Mouse (Mus musculus) midbrain, embryonic 13.5 days (tissue): ENCODE measurements around the gene Borcs7. TPM values are rescaled to one million over a fixed set of nuclear protein-coding genes. Genes with fewer than 3 reads are reported as not detected.

Source experiments
- ATAC-seq: fragments of 200-750 bp; cut with Nextera tagmentation; 2 replicates; pipeline ENCODE4 v1.8.0; 2017; ENCODE audit warnings: mild to moderate bottlenecking, moderate TSS enrichment, moderate library complexity
- H3K27ac ChIP-seq: fragments of 300-500 bp; sonication (generic); 2 replicates; pipeline ENCODE4 v1.5.1; 2015; ENCODE audit warnings: inconsistent platforms, mild to moderate bottlenecking, moderate library complexity
- H3K27me3 ChIP-seq: fragments of 300-500 bp; sonication (generic); 2 replicates; pipeline ENCODE4 v1.6.1; 2015; ENCODE audit warnings: mild to moderate bottlenecking, inconsistent platforms
- H3K36me3 ChIP-seq: fragments of 300-500 bp; sonication (generic); 2 replicates; pipeline ENCODE4 v1.6.1; 2015; ENCODE audit warnings: mild to moderate bottlenecking, inconsistent platforms
- H3K4me1 ChIP-seq: fragments of 300-500 bp; sonication (generic); replicated peaks from 2 replicates; pipeline ENCODE4 v1.6.1; 2015; ENCODE audit warnings: inconsistent platforms
- H3K4me2 ChIP-seq: fragments of 300-500 bp; sonication (generic); replicated peaks from 2 replicates; pipeline ENCODE4 v1.6.1; 2015; ENCODE audit warnings: moderate library complexity, mild to moderate bottlenecking, inconsistent platforms
- H3K4me3 ChIP-seq: fragments of 300-500 bp; sonication (generic); replicated peaks from 2 replicates; pipeline ENCODE4 v1.5.1; 2015; ENCODE audit warnings: mild to moderate bottlenecking, inconsistent platforms
- H3K9ac ChIP-seq: fragments of 300-500 bp; sonication (generic); replicated peaks from 2 replicates; pipeline ENCODE4 v1.6.1; 2015; ENCODE audit warnings: mild to moderate bottlenecking, inconsistent platforms
- H3K9me3 ChIP-seq: fragments of 300-500 bp; sonication (generic); 2 replicates; pipeline ENCODE4 v1.6.1; 2016; ENCODE audit warnings: mild to moderate bottlenecking, inconsistent platforms
- WGBS: fragments of 180-500 bp; shearing (Covaris S2); methylation state at CpG from one replicate; pipeline ENCODE4 v1.1.7; 2015; 5-methylcytosine and 5-hydroxymethylcytosine counted together
- polyA plus RNA-seq: library from polyadenylated mRNA; unstranded; fragments of >200 nt; fragmentation: Nextera tagmentation; extraction: Ambion mirVana; gene quantifications from 2 replicates; pipeline ENCODE4 v1.2.1, GENCODE M21; 2015

Gene Borcs7
- polyA plus RNA-seq, 1 experiment from 2014 or later, result 20.1 TPM

DNA sequence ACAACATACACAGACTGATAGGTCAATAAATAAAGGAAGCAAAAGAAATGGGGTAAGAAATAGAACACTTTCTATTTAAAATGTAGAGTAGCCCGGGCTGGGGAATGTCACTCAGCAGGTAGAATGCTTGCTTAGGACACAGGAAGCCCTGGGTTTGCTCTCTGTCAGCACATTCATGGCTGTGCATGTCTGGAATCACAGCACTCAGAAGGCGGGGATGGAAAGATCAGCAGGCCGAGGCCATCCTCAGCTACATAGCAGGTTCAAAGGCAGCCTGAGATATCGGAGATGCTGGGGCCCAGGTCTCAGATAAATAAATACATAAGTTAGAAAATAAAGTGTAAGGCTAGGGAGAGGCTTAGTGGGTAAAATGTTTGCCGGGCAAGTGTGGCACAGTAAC is 62.5 kb downstream of the Borcs7 start:
- no peaks in the 10 kb centered on the region for H3K36me3 ChIP-seq
- H3K9me3 ChIP-seq, result no peaks in the 10 kb centered on the region
- H3K27ac ChIP-seq, result no peak overlapping the region
- WGBS, result 89% methylated on average over 5 of the region's 5 CpGs
- no peak overlapping the region for H3K9ac ChIP-seq
- H3K4me3 ChIP-seq, result no peak overlapping the region
- no peaks in the 10 kb centered on the region for H3K27me3 ChIP-seq
- H3K4me1 ChIP-seq, result no peaks in the 10 kb centered on the region
- no peak for ATAC-seq
- no peak overlapping the region for H3K4me2 ChIP-seq

Other genes with a start within 250 kb of the Borcs7 start
- gene Trim8, start 188.2 kb upstream of the Borcs7 start, polyA plus RNA-seq, result 27.7 and 33.0 TPM in 2 replicates
- gene Arl3, start 116.7 kb upstream of the Borcs7 start, polyA plus RNA-seq, result 226 and 238 TPM in 2 replicates
- 10.3 and 11.9 TPM in 2 replicates for gene Sfxn2, start 116.5 kb upstream of the Borcs7 start, polyA plus RNA-seq
- gene Wbp1l, start 90.8 kb upstream of the Borcs7 start, polyA plus RNA-seq, result 38.9 and 41.9 TPM in 2 replicates
- gene Cyp17a1, start 16.7 kb upstream of the Borcs7 start, polyA plus RNA-seq, result not detected in 2 replicates
- 32.6 and 34.2 TPM in 2 replicates for gene As3mt, start 17.6 kb downstream of the Borcs7 start, polyA plus RNA-seq
- gene Cnnm2, start 71.7 kb downstream of the Borcs7 start, polyA plus RNA-seq, result 4.4 and 7.5 TPM in 2 replicates